Mouse (Mus musculus) embryonic stem cell, embryonic (primary cell): Measurements from ENCODE around the gene Epsti1.
"Not testable (repeated sequence)": the region's sequence is repeated elsewhere in the genome, so short reads cannot be mapped to it uniquely, and the experiment has no call there.

ENCODE experiments used
- CTCF ChIA-PET, 4 experiments: fragments of 300-600 bp in 2 of 4; fragments of 350-600 bp in 2 of 4; sonication (Branson Sonifier 250); formaldehyde crosslinking; loops; one replicate each; lab custom pipeline; 2022; ENCODE audit warnings: inconsistent platforms in 2 of 4; lab: Charles Lee
- POLR2A ChIA-PET, 4 experiments: fragments of 300-600 bp in 2 of 4; fragments of 350-600 bp in 2 of 4; sonication (Branson Sonifier 250); formaldehyde crosslinking; loops; one replicate each; lab custom pipeline; 2022; ENCODE audit warnings: antibody characterized with exemption in 4 of 4, inconsistent platforms in 1 of 4; lab: Charles Lee

The Epsti1 gene

GRCm38 (mm10) chr14:77904171-77904762 is at the start of gene Epsti1:
TSS of gene Epsti1 (plus strand) at chr14:77904239.
- CTCF ChIA-PET, result interaction anchor here in 2 of 4 experiments (0.5 to 1.0 kb wide), 2 partner anchors 210 to 762 kb away, joined by 3 read pairs; no protein-coding TSS in a partner anchor
- POLR2A ChIA-PET, result interaction anchor here in 1 of 4 experiments (0.6 to 1.0 kb wide), 2 partner anchors 9 to 190 kb away, joined by 3 to 4 read pairs; no protein-coding TSS in a partner anchor

GRCm38 (mm10) chr14:77859894-77860293 is 44.1 kb upstream of the Epsti1 start:
- CTCF ChIA-PET, result no interaction called here

GRCm38 (mm10) chr14:77860841-77861560 is 43.0 kb upstream of the Epsti1 start:
- POLR2A ChIA-PET, result interaction anchor here in 1 of 4 experiments (1.4 kb wide), 1 partner anchor 10 kb away, joined by 5 read pairs; no protein-coding TSS in a partner anchor
- CTCF ChIA-PET, result no interaction called here

More at GRCm38 (mm10) chr14:77859894-77860293, 44.1 kb upstream of the Epsti1 start:
- POLR2A ChIA-PET, result interaction anchor here in 1 of 4 experiments (0.6 to 1.4 kb wide), 3 partner anchors 9 to 917 kb away, joined by 3 to 7 read pairs (median 5); no protein-coding TSS in a partner anchor

- ChIA-PET CTCF (no interaction called here), POLR2A (interaction anchor here in 2 of 4 experiments (1.0 kb wide), 2 partner anchors 31 to 345 kb away, joined by 3 read pairs; no protein-coding TSS in a partner anchor)
These were observed 40.0 kb upstream of the Epsti1 start for GRCm38 (mm10) chr14:77864051-77864450.

GRCm38 (mm10) chr14:77864510-77864909 is 39.5 kb upstream of the Epsti1 start:
- ChIA-PET POLR2A (interaction anchor here in 2 of 4 experiments (1.0 to 1.2 kb wide), 3 partner anchors 14 to 345 kb away, joined by 3 read pairs; no protein-coding TSS in a partner anchor), CTCF (no interaction called here)

- POLR2A ChIA-PET, result no interaction called here
- CTCF ChIA-PET, result no interaction called here
These were observed 36.4 kb upstream of the Epsti1 start for GRCm38 (mm10) chr14:77867601-77868000.

GRCm38 (mm10) chr14:77870926-77871325 is 33.1 kb upstream of the Epsti1 start:
- POLR2A ChIA-PET, result no interaction called here
- CTCF ChIA-PET, result no interaction called here

- POLR2A ChIA-PET, result interaction anchor here in 1 of 4 experiments (0.5 kb wide), 1 partner anchor 502 kb away, joined by 4 read pairs; no protein-coding TSS in a partner anchor
These were observed 32.6 kb upstream of the Epsti1 start for GRCm38 (mm10) chr14:77871380-77871975.

GRCm38 (mm10) chr14:77874304-77875241 is 29.5 kb upstream of the Epsti1 start, which contains the start of gene Dnajc15:
TSS of gene Dnajc15 (minus strand) at chr14:77875125.
- CTCF ChIA-PET, result no interaction called here
- POLR2A ChIA-PET, result no interaction called here

More at GRCm38 (mm10) chr14:77871380-77871975, 32.6 kb upstream of the Epsti1 start:
- CTCF ChIA-PET, result no interaction called here

GRCm38 (mm10) chr14:77876199-77876598 is 27.8 kb upstream of the Epsti1 start:
- POLR2A ChIA-PET, result no interaction called here
- CTCF ChIA-PET, result no interaction called here

GRCm38 (mm10) chr14:77877876-77878275 is 26.2 kb upstream of the Epsti1 start:
- POLR2A ChIA-PET, result not testable (repeated sequence)
- CTCF ChIA-PET, result interaction anchor here in 1 of 4 experiments (0.6 to 0.7 kb wide), 2 partner anchors 856 to 1999 kb away, joined by 5 to 8 read pairs; no protein-coding TSS in a partner anchor

GRCm38 (mm10) chr14:77881998-77882397 is 22.0 kb upstream of the Epsti1 start:
- ChIA-PET POLR2A (no interaction called here), CTCF (no interaction called here)

- ChIA-PET CTCF (no interaction called here), POLR2A (no interaction called here)
These were observed 21.4 kb upstream of the Epsti1 start for GRCm38 (mm10) chr14:77882669-77883068.

- POLR2A ChIA-PET, result no interaction called here
- CTCF ChIA-PET, result no interaction called here
These were observed 17.7 kb upstream of the Epsti1 start for GRCm38 (mm10) chr14:77886376-77886775.

GRCm38 (mm10) chr14:77886941-77887340 is 17.1 kb upstream of the Epsti1 start:
- ChIA-PET POLR2A (no interaction called here), CTCF (no interaction called here)

GRCm38 (mm10) chr14:77889911-77890310 is 14.1 kb upstream of the Epsti1 start:
- CTCF ChIA-PET, result no interaction called here
- POLR2A ChIA-PET, result no interaction called here

- ChIA-PET POLR2A (interaction anchor here in 1 of 4 experiments (1.4 kb wide), 1 partner anchor 9 kb away, joined by 3 read pairs; no protein-coding TSS in a partner anchor), CTCF (no interaction called here)
These were observed 8.1 kb upstream of the Epsti1 start for GRCm38 (mm10) chr14:77895951-77896350.

GRCm38 (mm10) chr14:77902541-77902940 is 1.5 kb upstream of the Epsti1 start:
- CTCF ChIA-PET, result no interaction called here
- POLR2A ChIA-PET, result interaction anchor here in 1 of 4 experiments (0.6 kb wide), 1 partner anchor 12 kb away, joined by 4 read pairs; no protein-coding TSS in a partner anchor
